Mouse (Mus musculus): ENCODE results near the gene Ttc23. TPM values are rescaled to one million over a fixed set of nuclear protein-coding genes. Genes with fewer than 3 reads are reported as not detected.

Gene Ttc23
- polyA plus RNA-seq, 1 experiment from 2014 or later, result 5.4 TPM

- Histone ChIP-seq H3K27ac (no peak overlapping the region), H3K4me1 (no peaks in the 10 kb centered on the region), H3K27me3 (replicated peaks) (no peaks in the 10 kb centered on the region), H3K4me2 (no peak overlapping the region), H3K9ac (no peak overlapping the region), H3K9me3 (replicated peaks) (no peaks in the 10 kb centered on the region), H3K4me3 (no peak overlapping the region), H3K36me3 (peaks cover 9% of the 10 kb centered on the region)
- WGBS (ENCODE audit: insufficient replicate concordance), result 75% methylated on average over 9 of the region's 9 CpGs
- no peak for ATAC-seq
Observed at GRCm38 (mm10) chr7:67681078-67681477, 33.9 kb downstream of the Ttc23 start.

- Histone ChIP-seq H3K4me3 (no peak overlapping the region), H3K4me1 (no peaks in the 10 kb centered on the region), H3K4me2 (no peak overlapping the region), H3K9ac (no peak overlapping the region), H3K9me3 (replicated peaks) (no peaks in the 10 kb centered on the region), H3K27ac (no peak overlapping the region), H3K36me3 (peaks cover 9% of the 10 kb centered on the region), H3K27me3 (replicated peaks) (no peaks in the 10 kb centered on the region)
- no peak for ATAC-seq
- 76% methylated on average over 16 of the region's 16 CpGs for WGBS (ENCODE audit: insufficient replicate concordance)
Observed at GRCm38 (mm10) chr7:67683006-67683405, 35.8 kb downstream of the Ttc23 start.

GRCm38 (mm10) chr7:67686545-67686944 is 39.3 kb downstream of the Ttc23 start:
- no peaks in the 10 kb centered on the region for H3K27me3 ChIP-seq (replicated peaks)
- H3K4me3 ChIP-seq, result no peak overlapping the region
- no peaks in the 10 kb centered on the region for H3K4me1 ChIP-seq
- peaks cover 6% of the 10 kb centered on the region for H3K36me3 ChIP-seq
- no peak overlapping the region for H3K27ac ChIP-seq
- H3K9me3 ChIP-seq (replicated peaks), result no peaks in the 10 kb centered on the region
- no peak overlapping the region for H3K4me2 ChIP-seq
- H3K9ac ChIP-seq, result no peak overlapping the region
- 87% methylated on average over 3 of the region's 3 CpGs for WGBS (ENCODE audit: insufficient replicate concordance)
- no peak for ATAC-seq

DNA sequence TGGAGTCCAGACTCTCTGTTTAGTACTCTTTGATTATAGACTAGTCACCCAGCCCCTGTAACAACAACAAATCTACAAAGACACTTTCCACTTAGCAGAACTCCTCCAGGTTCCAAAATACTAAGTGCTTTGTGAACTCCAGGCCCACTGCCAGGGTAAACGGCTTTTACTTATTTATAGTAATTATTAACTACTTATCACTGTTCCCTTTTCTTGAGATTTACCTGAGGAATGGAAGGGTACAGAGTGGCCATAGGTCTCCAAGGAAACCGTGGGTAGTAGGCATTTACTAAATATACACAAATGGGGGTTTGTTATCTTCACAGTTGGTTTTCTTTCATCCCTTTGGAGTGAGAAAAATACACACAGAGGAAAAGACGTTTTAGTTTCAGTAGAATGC is 41.1 kb downstream of the Ttc23 start:
- Histone ChIP-seq H3K9me3 (replicated peaks) (no peaks in the 10 kb centered on the region), H3K9ac (no peak overlapping the region), H3K4me1 (peaks cover 11% of the 10 kb centered on the region; the same call in 1 of the 2 replicates), H3K27me3 (replicated peaks) (no peaks in the 10 kb centered on the region), H3K4me3 (no peak overlapping the region), H3K36me3 (peaks cover 6% of the 10 kb centered on the region), H3K4me2 (no peak overlapping the region), H3K27ac (no peak overlapping the region)
- WGBS (ENCODE audit: insufficient replicate concordance), result 42% methylated on average over 3 of the region's 3 CpGs
- no peak for ATAC-seq

- Histone ChIP-seq H3K27me3 (replicated peaks) (no peaks in the 10 kb centered on the region), H3K9me3 (replicated peaks) (no peaks in the 10 kb centered on the region), H3K36me3 (peaks cover 6% of the 10 kb centered on the region), H3K27ac (no peak overlapping the region), H3K4me2 (no peak overlapping the region), H3K4me1 (peaks cover 11% of the 10 kb centered on the region; the same call in 1 of the 2 replicates), H3K4me3 (no peak overlapping the region), H3K9ac (no peak overlapping the region)
- 64% methylated on average over 7 of the region's 7 CpGs for WGBS (ENCODE audit: insufficient replicate concordance)
- ATAC-seq, result no peak
Observed at GRCm38 (mm10) chr7:67689793-67690192, 42.6 kb downstream of the Ttc23 start.

- Histone ChIP-seq H3K4me2 (no peak overlapping the region), H3K27me3 (replicated peaks) (no peaks in the 10 kb centered on the region), H3K9ac (no peak overlapping the region), H3K36me3 (no peaks in the 10 kb centered on the region), H3K9me3 (replicated peaks) (no peaks in the 10 kb centered on the region), H3K27ac (no peak overlapping the region), H3K4me3 (no peak overlapping the region), H3K4me1 (peaks cover 11% of the 10 kb centered on the region; the same call in 1 of the 2 replicates)
- WGBS (ENCODE audit: insufficient replicate concordance), result 60% methylated on average over 6 of the region's 6 CpGs
- no peak for ATAC-seq
Observed at GRCm38 (mm10) chr7:67691036-67691435, 43.8 kb downstream of the Ttc23 start.

DNA sequence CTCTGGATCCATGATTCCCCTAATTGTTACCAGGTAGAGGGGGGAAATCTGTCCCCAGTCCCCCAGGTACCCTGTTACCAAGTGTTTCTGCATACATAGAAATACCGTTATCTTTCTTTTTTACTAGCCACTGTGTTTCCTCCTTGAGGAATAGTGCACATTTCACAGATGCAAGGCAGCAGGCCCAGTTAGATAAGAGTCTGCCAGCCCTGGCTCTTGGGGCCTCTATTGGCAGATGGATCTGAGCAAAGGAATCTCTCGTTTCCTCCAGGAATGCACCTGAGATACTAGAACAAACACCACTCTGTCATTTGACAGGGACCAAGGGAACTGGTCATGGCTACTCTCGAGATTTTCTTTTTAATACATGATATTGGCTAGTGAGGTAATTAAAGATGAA is 44.9 kb downstream of the Ttc23 start:
- no peaks in the 10 kb centered on the region for H3K9me3 ChIP-seq (replicated peaks)
- H3K9ac ChIP-seq, result no peak overlapping the region
- no peak overlapping the region for H3K4me3 ChIP-seq
- H3K4me2 ChIP-seq, result no peak overlapping the region
- H3K4me1 ChIP-seq, result peaks cover 11% of the 10 kb centered on the region; the same call in 1 of the 2 replicates
- no peak for ATAC-seq
- H3K27ac ChIP-seq, result no peak overlapping the region
- no peaks in the 10 kb centered on the region for H3K27me3 ChIP-seq (replicated peaks)
- 35% methylated on average over 3 of the region's 3 CpGs for WGBS (ENCODE audit: insufficient replicate concordance)
- no peaks in the 10 kb centered on the region for H3K36me3 ChIP-seq

DNA sequence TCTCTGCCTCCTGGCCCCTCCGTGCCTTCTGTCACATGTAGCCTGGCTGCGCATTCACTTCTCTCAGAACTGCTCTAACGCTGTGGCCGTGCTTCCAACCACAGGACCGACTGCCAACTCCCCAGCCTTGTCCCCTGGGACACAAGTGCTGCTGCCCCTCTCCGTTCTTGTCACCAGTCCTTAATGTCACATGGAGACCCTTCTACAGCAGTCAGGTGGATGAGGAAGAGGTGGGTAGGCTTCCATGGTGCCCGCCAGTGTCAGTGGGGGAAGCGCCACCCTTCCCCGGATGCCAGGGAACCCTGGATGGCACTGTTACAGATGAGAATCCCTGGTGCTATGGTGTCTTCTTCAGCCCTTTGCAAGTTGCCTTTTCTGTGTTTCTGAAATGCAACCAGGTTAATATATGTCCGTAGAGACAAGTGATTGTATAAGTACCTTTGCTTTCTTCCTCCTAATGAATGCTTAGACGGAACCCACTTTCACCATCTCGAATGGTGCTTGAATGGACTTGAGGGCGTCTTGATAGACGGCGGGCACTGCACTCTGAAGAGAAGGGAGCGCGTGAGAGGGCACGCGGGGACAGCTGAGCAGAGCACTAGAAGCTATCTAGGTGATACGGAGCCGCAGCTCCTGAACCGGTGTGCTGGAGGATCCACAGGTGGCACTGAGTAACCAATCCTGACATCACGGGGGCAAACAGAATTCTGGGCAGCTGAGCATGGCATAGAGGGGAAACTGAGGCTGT is 45.8 kb downstream of the Ttc23 start:
- WGBS (ENCODE audit: insufficient replicate concordance), result 76% methylated on average over 23 of the region's 23 CpGs
- no peak overlapping the region for H3K4me2 ChIP-seq
- no peak overlapping the region for H3K27ac ChIP-seq
- H3K27me3 ChIP-seq (replicated peaks), result no peaks in the 10 kb centered on the region
- H3K36me3 ChIP-seq, result no peaks in the 10 kb centered on the region
- H3K4me1 ChIP-seq, result peaks cover 11% of the 10 kb centered on the region; the same call in 1 of the 2 replicates
- no peak for ATAC-seq
- no peak overlapping the region for H3K4me3 ChIP-seq
- no peaks in the 10 kb centered on the region for H3K9me3 ChIP-seq (replicated peaks)
- H3K9ac ChIP-seq, result no peak overlapping the region

DNA sequence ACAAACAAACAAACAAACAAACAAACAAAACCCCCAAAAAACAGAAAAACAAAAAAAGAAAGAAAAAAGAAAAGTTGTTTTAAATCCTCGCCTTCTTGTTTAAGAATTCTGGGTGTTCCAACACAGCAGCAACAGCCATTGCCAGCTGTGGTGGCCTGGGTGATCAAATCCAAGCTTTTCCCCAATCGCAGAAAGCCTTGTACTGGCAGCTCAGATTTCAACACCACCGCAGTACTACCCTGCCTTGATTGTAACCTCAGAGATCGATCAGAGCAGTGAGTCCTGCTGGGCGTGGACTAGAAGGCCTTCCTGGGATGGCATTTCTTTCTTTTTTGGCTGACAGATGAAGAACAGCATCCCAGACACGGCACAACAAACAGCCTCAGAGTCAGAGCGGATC is 48.7 kb downstream of the Ttc23 start:
- H3K27ac ChIP-seq, result no peak overlapping the region
- H3K9me3 ChIP-seq (replicated peaks), result no peaks in the 10 kb centered on the region
- H3K4me1 ChIP-seq, result peaks cover 15% of the 10 kb centered on the region; the same call in 1 of the 2 replicates
- 60% methylated on average over 7 of the region's 7 CpGs for WGBS (ENCODE audit: insufficient replicate concordance)
- no peaks in the 10 kb centered on the region for H3K27me3 ChIP-seq (replicated peaks)
- no peak overlapping the region for H3K4me3 ChIP-seq
- H3K36me3 ChIP-seq, result peaks cover 6% of the 10 kb centered on the region; the same call in 1 of the 2 replicates
- no peak for ATAC-seq
- H3K9ac ChIP-seq, result no peak overlapping the region
- no peak overlapping the region for H3K4me2 ChIP-seq

- no peak overlapping the region for H3K4me2 ChIP-seq
- H3K27ac ChIP-seq, result no peak overlapping the region
- 0 out of 2 replicates have a peak, but pooled peaks cover 5% of the 10 kb centered on the region for H3K4me1 ChIP-seq
- no peak overlapping the region for H3K4me3 ChIP-seq
- 84% methylated on average over 28 of the region's 28 CpGs for WGBS (ENCODE audit: insufficient replicate concordance)
- no peaks in the 10 kb centered on the region for H3K27me3 ChIP-seq (replicated peaks)
- no peaks in the 10 kb centered on the region for H3K9me3 ChIP-seq (replicated peaks)
- ATAC-seq, result no peak
- no peak overlapping the region for H3K9ac ChIP-seq
- H3K36me3 ChIP-seq, result peaks cover 6% of the 10 kb centered on the region; the same call in 1 of the 2 replicates
Observed at GRCm38 (mm10) chr7:67697892-67698630, 50.9 kb downstream of the Ttc23 start.

GRCm38 (mm10) chr7:67699301-67699700 is 52.1 kb downstream of the Ttc23 start:
- WGBS (ENCODE audit: insufficient replicate concordance), result 84% methylated on average over 4 of the region's 4 CpGs

GRCm38 (mm10) chr7:67700846-67701245 is 53.6 kb downstream of the Ttc23 start:
- Histone ChIP-seq H3K27me3 (replicated peaks) (no peaks in the 10 kb centered on the region), H3K4me3 (no peak overlapping the region), H3K36me3 (peaks cover 6% of the 10 kb centered on the region; the same call in 1 of the 2 replicates), H3K4me1 (0 out of 2 replicates have a peak, but pooled peaks cover 5% of the 10 kb centered on the region), H3K9ac (no peak overlapping the region), H3K9me3 (replicated peaks) (no peaks in the 10 kb centered on the region), H3K27ac (no peak overlapping the region), H3K4me2 (no peak overlapping the region)
- ATAC-seq, result peak; percentile 61; the same call in 1 of the 2 replicates

More at GRCm38 (mm10) chr7:67699301-67699700, 52.1 kb downstream of the Ttc23 start:
- no peak overlapping the region for H3K27ac ChIP-seq
- no peak overlapping the region for H3K4me2 ChIP-seq
- no peak overlapping the region for H3K9ac ChIP-seq
- H3K27me3 ChIP-seq (replicated peaks), result no peaks in the 10 kb centered on the region
- no peaks in the 10 kb centered on the region for H3K9me3 ChIP-seq (replicated peaks)
- no peak overlapping the region for H3K4me3 ChIP-seq
- H3K4me1 ChIP-seq, result 0 out of 2 replicates have a peak, but pooled peaks cover 5% of the 10 kb centered on the region
- H3K36me3 ChIP-seq, result peaks cover 6% of the 10 kb centered on the region; the same call in 1 of the 2 replicates
- no peak for ATAC-seq

Data from liver, embryonic 12.5 days (tissue).